Mouse (Mus musculus) erythroblast, adult 5-6 weeks (primary cell): ENCODE measurements around the gene Flg. TPM values are rescaled to one million over a fixed set of nuclear protein-coding genes. Genes with fewer than 3 reads are reported as not detected.

Experiments used
- ATAC-seq: replicated peaks from 2 replicates; pipeline ENCODE4 v1.8.0; 2016; ENCODE audit warnings: moderate number of reproducible peaks, mild to moderate bottlenecking, moderate TSS enrichment, inconsistent platforms; ENCODE audit not compliant: poor library complexity, low FRiP score, severe bottlenecking
- total RNA-seq, 2 experiments: library from RNA; stranded (forward) in 1 of 2; stranded (reverse) in 1 of 2; fragments of 150-400 nt in 1 of 2; fragments of 200-764, 138-1000 nt in 1 of 2; gene quantifications; 2 replicates each; pipeline versions ENCODE4 v1.2.3 to v1.2.4; 2015 to 2017; ENCODE audit warnings: low replicate concordance in 2 of 2

The Flg gene
- total RNA-seq (2015; ENCODE audit: low replicate concordance) (not detected in 2 replicates), total RNA-seq (2017; ENCODE audit: low replicate concordance) (0.42 TPM in 1 of 2 replicates, not detected in the other)

GRCm38 (mm10) chr3:93273223-93273622 lies at the start of gene Flg:
Gene Flg (plus strand): TSS chr3:93273523.
- ATAC-seq = no peak

GRCm38 (mm10) chr3:93297542-93297941 lies 24.2 kb downstream of the Flg start:
- no peak for ATAC-seq

- no peak for ATAC-seq
These were observed 26.5 kb downstream of the Flg start for GRCm38 (mm10) chr3:93299832-93300231.

GRCm38 (mm10) chr3:93301896-93302295 lies 28.6 kb downstream of the Flg start:
- ATAC-seq = no peak

- ATAC-seq = no peak
These were observed 32.8 kb downstream of the Flg start for GRCm38 (mm10) chr3:93306142-93306541.

DNA sequence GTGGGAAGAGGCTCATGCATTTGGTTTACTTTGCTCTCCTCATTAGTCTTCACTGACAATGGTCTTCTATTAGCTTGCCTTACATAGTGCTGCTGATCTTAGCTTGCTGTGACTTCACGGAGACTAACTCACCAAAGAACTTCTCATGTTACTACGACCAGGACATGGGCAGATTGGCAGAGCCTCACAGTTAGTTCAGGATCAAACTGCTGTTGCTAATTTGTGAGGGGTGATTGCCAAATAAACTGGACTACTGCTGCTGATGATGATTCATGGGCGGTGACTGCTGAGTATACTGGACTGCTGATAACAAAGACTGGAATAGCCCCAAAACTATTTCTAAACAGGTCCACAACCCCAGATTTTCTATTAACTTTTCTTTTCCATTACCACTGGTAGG lies 38.0 kb downstream of the Flg start:
- no peak for ATAC-seq

GRCm38 (mm10) chr3:93314388-93314787 lies 41.1 kb downstream of the Flg start:
- no peak for ATAC-seq

DNA sequence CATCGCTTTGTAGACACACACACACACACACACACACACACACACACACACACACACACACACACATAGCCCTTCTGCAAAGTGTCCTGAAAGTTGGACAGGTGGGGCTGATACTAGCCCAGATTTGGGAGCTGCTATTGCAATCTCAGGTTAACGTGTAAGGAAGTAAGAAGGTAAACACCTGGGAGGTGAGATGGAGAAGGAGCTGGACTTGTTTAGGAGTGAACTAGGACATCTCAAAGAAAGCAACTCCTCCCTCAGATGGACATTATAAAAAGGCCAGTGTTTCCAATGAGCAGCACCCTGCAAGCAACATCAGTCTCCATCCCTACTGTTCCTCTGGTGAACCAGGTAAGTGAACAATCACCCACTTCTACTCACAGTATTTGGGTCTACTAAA lies 46.1 kb downstream of the Flg start, which contains the start of gene Hrnr:
Gene Hrnr, plus strand, starts transcription at position 301 of the 400 bp plus-strand sequence.
- no peak for ATAC-seq

- no peak for ATAC-seq
These were observed 64.4 kb downstream of the Flg start for GRCm38 (mm10) chr3:93337749-93338148.

- ATAC-seq = no peak
These were observed 66.7 kb downstream of the Flg start for GRCm38 (mm10) chr3:93340021-93340420.

Other genes with a start within 250 kb of the Flg start
- gene Gm4858, start 204.7 kb upstream of the Flg start, total RNA-seq (2015; ENCODE audit: low replicate concordance) = not detected in 2 replicates
- gene Gm4858, start 204.7 kb upstream of the Flg start, total RNA-seq (2017; ENCODE audit: low replicate concordance) = not detected in 2 replicates
- not detected in 2 replicates for gene Crnn, start 128.7 kb upstream of the Flg start, total RNA-seq (2015; ENCODE audit: low replicate concordance)
- gene Crnn, start 128.7 kb upstream of the Flg start, total RNA-seq (2017; ENCODE audit: low replicate concordance) = not detected in 2 replicates
- not detected in 2 replicates for gene Flg2, start 76.2 kb upstream of the Flg start, total RNA-seq (2015; ENCODE audit: low replicate concordance)
- gene Flg2, start 76.2 kb upstream of the Flg start, total RNA-seq (2017; ENCODE audit: low replicate concordance) = not detected in 2 replicates
- not detected in 2 replicates for gene Hrnr, start 46.2 kb downstream of the Flg start, total RNA-seq (2015; ENCODE audit: low replicate concordance)
- not detected in 2 replicates for gene Hrnr, start 46.2 kb downstream of the Flg start, total RNA-seq (2017; ENCODE audit: low replicate concordance)
- not detected in 2 replicates for gene Rptn, start 120.2 kb downstream of the Flg start, total RNA-seq (2015; ENCODE audit: low replicate concordance)
- gene Rptn, start 120.2 kb downstream of the Flg start, total RNA-seq (2017; ENCODE audit: low replicate concordance) = not detected in 2 replicates
- gene Tchh, start 168.8 kb downstream of the Flg start, total RNA-seq (2015; ENCODE audit: low replicate concordance) = 0.19 TPM in 1 of 2 replicates, not detected in the other
- gene Tchh, start 168.8 kb downstream of the Flg start, total RNA-seq (2017; ENCODE audit: low replicate concordance) = not detected in 2 replicates
- gene Tchhl1, start 195.2 kb downstream of the Flg start, total RNA-seq (2015; ENCODE audit: low replicate concordance) = not detected in 2 replicates
- gene Tchhl1, start 195.2 kb downstream of the Flg start, total RNA-seq (2017; ENCODE audit: low replicate concordance) = not detected in 2 replicates
- 797 and 864 TPM in 2 replicates for gene S100a11, start 247.0 kb downstream of the Flg start, total RNA-seq (2015; ENCODE audit: low replicate concordance)
- 50.3 and 92.3 TPM in 2 replicates for gene S100a11, start 247.0 kb downstream of the Flg start, total RNA-seq (2017; ENCODE audit: low replicate concordance)